15 mouse cellular contexts compared by ENCODE assay signal in genomic region chr9:119933675-119934074, GRCm38 (mm10). TPM values are rescaled to one million over a fixed set of nuclear protein-coding genes. Genes with fewer than 3 reads are reported as not detected.
"Had no signal": no experiment of that assay in that cellular context is flagged by ENCODE, and none has a peak within 500 bp of the region (broad histone marks: within the 10 kb centered on the region; RNA-seq: fewer than 3 reads in every experiment).

No protein-coding gene starts in this region.

- H3K9ac ChIP-seq: hindbrain, embryonic 13.5 days; limb, embryonic 13.5 days; midbrain, embryonic 12.5 days had no signal

- DNase-seq: kidney, postnatal 4 days; left cerebral cortex, postnatal 4 days; lung, adult 18-20 months; retina, postnatal 1 day; right cerebral cortex, postnatal 4 days; spleen, adult 18-20 months; thymus, adult 18-20 months; thymus, postnatal 14 days had no signal

- H3K4me2 ChIP-seq: hindbrain, embryonic 13.5 days; limb, embryonic 13.5 days; midbrain, embryonic 12.5 days; neural tube, embryonic 13.5 days had no signal

- H3K27ac ChIP-seq: hindbrain, embryonic 13.5 days; hindbrain, postnatal 0 days; limb, embryonic 13.5 days; midbrain, embryonic 12.5 days; neural tube, embryonic 13.5 days had no signal

- H3K4me3 ChIP-seq: hindbrain, embryonic 13.5 days; limb, embryonic 13.5 days; midbrain, embryonic 12.5 days; neural tube, embryonic 13.5 days had no signal

- ATAC-seq: hindbrain, postnatal 0 days; midbrain, embryonic 16.5 days had no signal

- H3K9me3 ChIP-seq: hindbrain, embryonic 13.5 days; limb, embryonic 13.5 days; midbrain, embryonic 12.5 days; neural tube, embryonic 13.5 days had no signal

- H3K27me3 ChIP-seq: limb, embryonic 13.5 days; neural tube, embryonic 13.5 days had no signal

RNA-seq across cellular contexts. Expression of gene Ttc21a, which starts 3.7 kb away (rescaled TPM):
- total RNA-seq: megakaryocyte-erythroid progenitor cell, adult 5-6 weeks had no signal
